In the genomic region with DNA sequence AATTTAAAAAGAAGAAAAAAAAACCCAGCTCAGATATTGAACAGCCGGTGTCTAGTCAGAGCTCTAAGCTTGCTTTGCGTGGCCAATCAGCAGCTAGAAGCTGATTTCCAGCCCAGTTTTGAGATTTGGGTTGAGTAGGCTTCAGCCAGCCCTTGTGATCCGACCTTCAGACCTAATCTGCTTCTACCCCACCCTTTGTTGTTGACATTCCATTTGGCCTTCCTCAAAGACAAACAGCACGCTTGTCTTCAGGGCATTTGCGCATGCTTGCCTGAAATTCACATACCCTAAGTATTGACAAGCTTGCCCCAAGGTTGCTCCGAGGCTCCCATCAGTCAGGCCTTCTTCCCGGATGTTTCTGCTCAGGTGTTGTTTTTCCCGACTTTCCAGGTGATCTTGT, we compare ENCODE assay signal across 28 mouse cellular contexts. TPM values are rescaled to one million over a fixed set of nuclear protein-coding genes. Genes with fewer than 3 reads are reported as not detected.
"Had no signal": no experiment of that assay in that cellular context is flagged by ENCODE, and none has a peak within 500 bp of the region (broad histone marks: within the 10 kb centered on the region; RNA-seq: fewer than 3 reads in every experiment).

No protein-coding gene starts in this region.

- DNase-seq: kidney, adult 2 months; kidney, postnatal 25 days; layer of hippocampus, postnatal 36 days; liver, embryonic 13.5 days; lung, embryonic 14.5 days; lung, postnatal 10 days; lung, postnatal 4 days; right cerebral cortex, adult 18-20 months; right cerebral cortex, postnatal 14 days; right cerebral cortex, postnatal 4 days; thymus, adult 18-20 months; thymus, postnatal 14 days; thymus, postnatal 4 days had no signal

- H3K27me3 ChIP-seq: liver, embryonic 13.5 days; midbrain, embryonic 12.5 days; neural tube, embryonic 13.5 days had no signal

- H3K9me3 ChIP-seq: liver, embryonic 13.5 days; midbrain, embryonic 12.5 days; neural tube, embryonic 13.5 days had no signal

- H3K4me2 ChIP-seq: liver, embryonic 13.5 days; lung, embryonic 14.5 days; midbrain, embryonic 12.5 days; neural tube, embryonic 13.5 days had no signal

- H3K4me1 ChIP-seq: midbrain, embryonic 12.5 days; neural tube, embryonic 13.5 days had no signal

- ATAC-seq: midbrain, embryonic 16.5 days had no signal

- H3K9ac ChIP-seq: liver, embryonic 13.5 days; lung, embryonic 14.5 days; midbrain, embryonic 12.5 days; neural tube, embryonic 13.5 days had no signal

- H3K36me3 ChIP-seq: liver, embryonic 13.5 days; midbrain, embryonic 12.5 days; neural tube, embryonic 13.5 days had no signal

- H3K4me3 ChIP-seq: left cerebral cortex, adult 2 months; liver, embryonic 13.5 days; midbrain, embryonic 12.5 days; myocyte; neural tube, embryonic 13.5 days had no signal

- H3K27ac ChIP-seq: kidney, postnatal 0 days; left cerebral cortex, adult 2 months; liver, embryonic 13.5 days; midbrain, embryonic 12.5 days; neural tube, embryonic 13.5 days had no signal

RNA-seq across cellular contexts. Expression of a gene that starts 23.6 kb away (rescaled TPM):
- polyA plus RNA-seq: myocyte had no signal

RNA-seq across cellular contexts. Expression of a gene that starts 23.8 kb away (rescaled TPM):
- total RNA-seq: layer of hippocampus, adult 8-10 months; layer of hippocampus, postnatal 10 days; layer of hippocampus, postnatal 36 days; left cerebral cortex, adult 2 months; left cerebral cortex, postnatal 10 days had no signal
- polyA plus RNA-seq: intestine, embryonic 14.5 days; kidney, adult 2 months; kidney, embryonic 14.5 days; kidney, postnatal 0 days; large intestine, adult 2 months; limb, embryonic 11.5 days; limb, embryonic 14.5 days; liver, embryonic 13.5 days; midbrain, embryonic 16.5 days; myocyte; neural tube, embryonic 13.5 days; stomach, embryonic 14.5 days had no signal
